Mouse (Mus musculus) MN1 (cell line): ENCODE data around the gene Thada.

Experiments
- DNase-seq: peaks from one replicate; pipeline ENCODE4 v3.0.0-alpha.2; 2016; ENCODE audit warnings: low spot score

The Thada gene

GRCm38 (mm10) chr17:84158891-84159290 lies 307.1 kb downstream of the Thada start:
- no peak for DNase-seq

GRCm38 (mm10) chr17:84158461-84158795 lies 307.6 kb downstream of the Thada start:
- no peak for DNase-seq

- DNase-seq, result no peak
Measured at GRCm38 (mm10) chr17:84157743-84158460, 308.1 kb downstream of the Thada start.

- DNase-seq, result no peak
Measured at GRCm38 (mm10) chr17:84156748-84157742, 309.0 kb downstream of the Thada start.

- DNase-seq, result no peak
Measured at GRCm38 (mm10) chr17:84156227-84156573, 309.8 kb downstream of the Thada start.

GRCm38 (mm10) chr17:84155516-84156226 lies 310.3 kb downstream of the Thada start:
- no peak for DNase-seq

- DNase-seq, result no peak
Measured at GRCm38 (mm10) chr17:84155029-84155338, 311.0 kb downstream of the Thada start.

GRCm38 (mm10) chr17:84154302-84155028 lies 311.5 kb downstream of the Thada start:
- DNase-seq, result no peak

- DNase-seq, result peak; percentile 91
Measured at GRCm38 (mm10) chr17:84152976-84153786, 312.8 kb downstream of the Thada start.

GRCm38 (mm10) chr17:84152206-84152975 lies 313.6 kb downstream of the Thada start:
- no peak for DNase-seq

GRCm38 (mm10) chr17:84151306-84151705 lies 314.7 kb downstream of the Thada start:
- no peak for DNase-seq

GRCm38 (mm10) chr17:84150291-84150690 lies 315.7 kb downstream of the Thada start:
- DNase-seq, result no peak

- DNase-seq, result no peak
Measured at GRCm38 (mm10) chr17:84149566-84149965, 316.4 kb downstream of the Thada start.

- peak; percentile 96 for DNase-seq
Measured at GRCm38 (mm10) chr17:84148499-84149484, 317.2 kb downstream of the Thada start.

- no peak for DNase-seq
Measured at GRCm38 (mm10) chr17:84147183-84148108, 318.6 kb downstream of the Thada start.

GRCm38 (mm10) chr17:84146458-84147182 lies 319.4 kb downstream of the Thada start:
- peak; percentile 64 for DNase-seq

- no peak for DNase-seq
Measured at GRCm38 (mm10) chr17:84145826-84146287, 320.1 kb downstream of the Thada start.
